ENCODE assay signal across 28 mouse cellular contexts in genomic region chrX:159932027-159932426, GRCm38 (mm10). TPM values are rescaled to one million over a fixed set of nuclear protein-coding genes. Genes with fewer than 3 reads are reported as not detected.
DNase-seq lines count a peak whose midpoint lies in the region; TF ChIP-seq lines count a peak whose summit lies in the region.
"Had no signal": no experiment of that assay in that cellular context is flagged by ENCODE, and none has a peak within 500 bp of the region (broad histone marks: within the 10 kb centered on the region; RNA-seq: fewer than 3 reads in every experiment).

No protein-coding gene starts in this region.

- WGBS in olfactory bulb, adult 2 months = 46% methylated on average over 1 of the region's 1 CpGs

- peak overlapping the region; percentile 57; the same call in 1 of the 2 replicates for H3K27ac ChIP-seq in olfactory bulb, adult 2 months (ENCODE audit: insufficient read depth, low read depth, low read length)
- H3K27ac ChIP-seq: forebrain, embryonic 13.5 days; heart, embryonic 10.5 days; heart, embryonic 15.5 days; kidney, embryonic 15.5 days; layer of hippocampus, adult 2 months; liver, embryonic 14.5 days; midbrain, embryonic 10.5 days; midbrain, embryonic 15.5 days; neural tube, embryonic 12.5 days had no signal

- no peak overlapping the region for H3K4me3 ChIP-seq in olfactory bulb, adult 2 months (ENCODE audit: insufficient read depth, low read depth, low read length)
- H3K4me3 ChIP-seq: forebrain, embryonic 13.5 days; heart, embryonic 10.5 days; heart, embryonic 15.5 days; kidney, embryonic 15.5 days; layer of hippocampus, adult 2 months; midbrain, embryonic 10.5 days; midbrain, embryonic 15.5 days; neural tube, embryonic 12.5 days had no signal

- peak; percentile 47 to 52 for DNase-seq in frontal cortex, adult 2 months (ENCODE audit: extremely low spot score in 1 of 2, low spot score in 1 of 2)
- DNase-seq in frontal cortex, postnatal 25 days (ENCODE audit: low spot score in 2 of 2) = no peak
- peak; percentile 41 for DNase-seq in right cerebral cortex, adult 18-20 months
- DNase-seq in right cerebral cortex, postnatal 4 days = no peak
- no peak for DNase-seq in adrenal gland, adult (ENCODE audit: inconsistent age in 2 of 2, low spot score in 1 of 2)
- DNase-seq in natural killer cell, adult 2 months (ENCODE audit: low spot score in 2 of 2) = no peak
- DNase-seq: adrenal gland, postnatal 25 days; cerebellum, adult 18-20 months; cerebellum, postnatal 10 days; gastrocnemius, postnatal 25 days; heart, adult 11 months; kidney, adult 18-20 months; kidney, postnatal 36 days; layer of hippocampus, postnatal 36 days; liver; lung, adult 2 months; lung, postnatal 10 days; thymus, postnatal 4 days had no signal

- TF ChIP-seq CTCF in olfactory bulb, adult 2 months (IDR thresholded peaks at IDR 0.05; ENCODE audit: insufficient read depth, low read depth, low read length) = no peak

- peaks cover 3% of the 10 kb centered on the region; the same call in 1 of the 2 replicates for H3K4me1 ChIP-seq in olfactory bulb, adult 2 months (ENCODE audit: control insufficient read depth, insufficient read depth, low read length)
- H3K4me1 ChIP-seq: forebrain, embryonic 13.5 days; kidney, embryonic 15.5 days; midbrain, embryonic 10.5 days; midbrain, embryonic 15.5 days; neural tube, embryonic 12.5 days had no signal

- no peak for TF ChIP-seq POLR2A in olfactory bulb, adult 2 months (IDR thresholded peaks at IDR 0.05; ENCODE audit: insufficient read depth, low read depth, low read length)

RNA-seq across cellular contexts. Expression of gene Map3k15, which starts 56.2 kb away (rescaled TPM):
- polyA plus RNA-seq in frontal cortex, adult 2 months (2012; rRNA removed) = 1.5 TPM in 2 replicates
- not detected in 2 replicates for polyA plus RNA-seq in olfactory bulb, adult 2 months (2012; ENCODE audit: insufficient read depth, insufficient read length, low replicate concordance, missing spikeins)

Comparison
In these comparisons a context has a peak if more than half of its experiments do, and no peak if none do; other contexts are left out.
1. DNase-seq: peak in frontal cortex, adult 2 months (2 of 2) and right cerebral cortex, adult 18-20 months (single experiment); none in frontal cortex, postnatal 25 days (0 of 2), right cerebral cortex, postnatal 4 days (single experiment), adrenal gland, adult (0 of 2) and natural killer cell, adult 2 months (0 of 2).